Mouse (Mus musculus) embryonic facial prominence, embryonic 10.5 days (tissue): ENCODE measurements around the gene Zfp960. TPM values are rescaled to one million over a fixed set of nuclear protein-coding genes. Genes with fewer than 3 reads are reported as not detected.
"Not testable (repeated sequence)": the region's sequence is repeated elsewhere in the genome, so short reads cannot be mapped to it uniquely, and the experiment has no call there.

Source experiments
- DNase-seq: peaks from one replicate; pipeline ENCODE4 v3.0.0-alpha.2; 2017; ENCODE audit warnings: low spot score
- H3K27ac ChIP-seq: fragments of 300-500 bp; sonication (generic); replicated peaks from 2 replicates; pipeline ENCODE4 v1.5.1; 2016; ENCODE audit warnings: mild to moderate bottlenecking
- H3K27me3 ChIP-seq: fragments of 300-500 bp; sonication (generic); replicated peaks from 2 replicates; pipeline ENCODE4 v1.6.1; 2016; ENCODE audit warnings: low read depth, mild to moderate bottlenecking; ENCODE audit not compliant: poor library complexity, severe bottlenecking
- H3K36me3 ChIP-seq: fragments of 300-500 bp; sonication (generic); replicated peaks from 2 replicates; pipeline ENCODE4 v1.6.1; 2016; ENCODE audit warnings: mild to moderate bottlenecking, moderate library complexity
- H3K4me1 ChIP-seq: fragments of 300-500 bp; sonication (generic); 2 replicates; pipeline ENCODE4 v1.6.1; 2016
- H3K4me3 ChIP-seq: fragments of 300-500 bp; sonication (generic); 2 replicates; pipeline ENCODE4 v1.5.1; 2016; ENCODE audit warnings: mild to moderate bottlenecking, moderate library complexity
- H3K9me3 ChIP-seq: fragments of 300-500 bp; sonication (generic); 2 replicates; pipeline ENCODE4 v1.6.1; 2016; ENCODE audit warnings: mild to moderate bottlenecking
- WGBS: fragments of 180-500 bp; shearing (Covaris S2); methylation state at CpG from one replicate; pipeline ENCODE4 v1.1.7; 2016; 5-methylcytosine and 5-hydroxymethylcytosine counted together
- polyA plus RNA-seq: library from polyadenylated mRNA; unstranded; fragments of >200 nt; fragmentation: Nextera tagmentation; extraction: Ambion mirVana; gene quantifications from 2 replicates; pipeline ENCODE4 v1.2.1, GENCODE M21; 2016

Gene Zfp960
- polyA plus RNA-seq: 5.2 and 5.9 TPM in 2 replicates

DNA sequence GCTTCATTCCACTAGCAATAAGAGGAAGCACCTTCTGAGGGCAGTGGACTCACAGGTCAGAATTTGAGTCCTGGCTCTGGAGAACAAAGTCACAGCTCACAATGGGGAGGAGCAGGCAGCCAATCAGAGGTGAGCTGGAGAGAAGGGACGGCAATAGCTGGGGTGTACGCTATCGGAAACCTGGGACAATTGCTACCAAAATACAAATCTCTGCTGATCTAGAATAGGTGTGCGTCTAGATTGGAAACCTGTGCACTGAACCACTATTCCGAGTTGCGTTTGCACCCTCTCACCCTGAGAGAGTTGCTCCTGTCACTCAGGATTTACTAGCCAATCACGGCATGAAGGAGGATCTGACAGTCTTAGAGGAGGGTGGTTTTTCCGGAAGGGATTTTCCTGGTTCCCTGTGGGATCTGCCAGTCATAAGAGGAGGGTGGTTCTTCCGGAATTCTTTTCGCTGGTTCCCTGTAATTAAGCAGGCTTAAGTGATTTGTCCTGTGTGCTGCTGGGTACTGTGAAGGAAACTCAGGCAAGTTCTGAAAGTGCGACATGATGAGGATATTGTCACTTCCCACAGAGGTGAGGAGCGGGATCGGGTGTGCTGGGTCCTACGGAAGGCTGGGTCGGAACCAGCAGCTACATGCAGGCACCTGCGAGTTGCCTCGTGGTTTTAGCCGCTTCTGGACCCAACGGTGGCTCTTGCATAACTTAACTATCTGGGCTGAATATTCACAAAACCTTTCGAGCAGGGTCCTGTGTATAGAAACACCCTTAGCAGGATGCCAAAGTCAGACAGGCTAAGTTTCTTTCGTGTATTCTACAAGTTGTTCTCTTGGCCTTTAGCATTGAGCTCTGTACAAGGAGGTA, at the start of gene Zfp960:
Gene Zfp960 (plus strand): TSS at position 486 of the 867 bp plus-strand sequence.
- H3K27me3 ChIP-seq, H3K36me3 ChIP-seq, H3K4me1 ChIP-seq, H3K9me3 ChIP-seq: not testable (repeated sequence)
- WGBS: under 1% methylated on average over 21 of the region's 21 CpGs
- DNase-seq: peak; percentile 75
- H3K27ac ChIP-seq: peak within 1 kb of the TSS; percentile 65
- H3K4me3 ChIP-seq: peak within 1 kb of the TSS; percentile 60

DNA sequence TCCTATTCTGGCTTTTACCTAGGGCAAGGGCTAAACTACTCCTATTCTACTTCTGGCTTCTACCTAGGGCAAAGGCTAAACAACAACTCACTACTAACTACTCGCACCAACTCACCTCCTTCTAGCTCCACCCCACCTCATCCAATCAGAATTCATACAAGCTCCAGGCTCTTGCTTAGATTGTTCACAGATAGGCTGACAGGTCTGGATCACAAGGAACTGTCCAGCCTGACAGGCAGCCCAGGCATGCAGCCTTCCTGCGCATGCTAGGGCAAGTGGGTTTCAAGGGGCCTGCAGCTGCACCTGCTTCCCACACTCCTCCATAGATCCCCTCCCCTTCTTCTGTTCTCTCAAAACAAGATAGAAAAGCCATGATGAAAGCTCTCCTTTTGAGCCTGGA, 45.8 kb upstream of the Zfp960 start:
- Histone ChIP-seq H3K9me3 (peaks cover 28% of the 10 kb centered on the region), H3K36me3 (peaks cover 14% of the 10 kb centered on the region)
- 94% methylated on average over 2 of the region's 2 CpGs for WGBS
- not testable (repeated sequence) for DNase-seq, H3K4me1 ChIP-seq, H3K4me3 ChIP-seq, H3K27me3 ChIP-seq, H3K27ac ChIP-seq

DNA sequence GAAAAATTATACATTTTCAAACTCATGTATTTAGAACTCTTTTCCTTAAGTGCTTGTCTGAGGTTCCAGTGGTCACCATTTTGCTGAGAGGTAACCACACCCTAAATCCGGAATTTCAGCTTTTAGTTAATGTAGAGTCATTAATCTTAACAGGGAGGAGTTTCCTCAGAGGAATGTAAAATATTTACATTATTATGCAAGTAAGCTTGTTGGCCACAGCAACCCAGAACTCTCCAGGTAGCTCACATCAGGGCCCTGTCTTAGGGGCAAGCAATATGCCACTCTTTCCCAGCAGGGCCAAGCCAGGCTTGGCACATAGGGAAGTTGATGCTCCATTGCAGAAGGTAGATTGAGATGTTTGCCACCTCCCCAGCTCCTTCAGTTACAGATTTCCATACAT, 4.3 kb upstream of the Zfp960 start:
- H3K4me1 ChIP-seq, DNase-seq, H3K9me3 ChIP-seq, H3K4me3 ChIP-seq, H3K27ac ChIP-seq, H3K36me3 ChIP-seq, H3K27me3 ChIP-seq: not testable (repeated sequence)
- 79% methylated on average over 1 of the region's 1 CpGs for WGBS

DNA sequence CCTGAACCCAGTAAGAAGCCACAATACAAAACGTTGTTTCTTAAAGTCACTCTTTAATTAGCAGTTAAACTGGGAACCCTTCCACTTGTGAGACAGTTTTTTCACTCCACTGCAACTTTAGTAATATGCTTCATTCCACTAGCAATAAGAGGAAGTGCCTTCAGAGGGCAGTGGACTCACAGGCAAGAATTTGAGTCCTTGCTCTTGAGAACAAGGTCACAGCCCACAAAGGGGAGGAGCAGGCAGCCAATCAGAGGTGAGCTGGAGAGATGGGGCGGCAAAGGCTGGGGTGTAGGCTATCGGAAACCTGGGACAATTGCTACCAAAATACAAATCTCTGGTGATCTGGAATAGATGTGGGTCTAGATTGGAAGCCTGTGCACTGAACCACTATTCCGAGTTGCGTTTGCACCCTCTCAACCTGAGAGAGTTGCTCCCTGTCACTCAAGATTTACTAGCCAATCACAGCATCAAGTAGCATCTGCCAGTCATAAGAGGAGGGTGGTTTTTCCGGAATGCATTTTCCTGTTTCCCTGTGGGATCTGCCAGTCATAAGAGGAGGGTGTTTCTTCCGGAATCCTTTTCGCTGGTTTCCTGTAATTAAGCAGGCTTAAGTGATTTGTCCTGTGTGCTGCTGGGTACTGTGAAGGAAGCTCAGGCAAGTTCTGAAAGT, 57.1 kb downstream of the Zfp960 start, which contains the start of gene Zfp97:
Gene Zfp97 (plus strand): TSS at position 586 of the 673 bp plus-strand sequence.
- H3K4me3 ChIP-seq, H3K27ac ChIP-seq, H3K9me3 ChIP-seq, H3K27me3 ChIP-seq, H3K4me1 ChIP-seq, DNase-seq, H3K36me3 ChIP-seq: not testable (repeated sequence)
- WGBS: no CpG with 5 or more reads among the region's 8 CpGs

Other genes starting within 250 kb of the Zfp960 start
- 4.8 and 5.8 TPM in 2 replicates for gene Zfp97, start 57.3 kb downstream of the Zfp960 start, polyA plus RNA-seq